Mouse (Mus musculus) megakaryocyte, embryonic 14.5 days (primary cell): ENCODE measurements around the gene Tdpoz2.

Source experiments
- FLI1 ChIP-seq: IDR thresholded peaks from 2 replicates; pipeline ENCODE4 v1.6.1; 2012; ENCODE audit warnings: low read length, inconsistent platforms, mixed read lengths
- GATA1 ChIP-seq: IDR thresholded peaks from 3 replicates; pipeline ENCODE4 v1.6.1; 2012; ENCODE audit warnings: mixed read lengths, low read length, inconsistent platforms, borderline replicate concordance

DNA sequence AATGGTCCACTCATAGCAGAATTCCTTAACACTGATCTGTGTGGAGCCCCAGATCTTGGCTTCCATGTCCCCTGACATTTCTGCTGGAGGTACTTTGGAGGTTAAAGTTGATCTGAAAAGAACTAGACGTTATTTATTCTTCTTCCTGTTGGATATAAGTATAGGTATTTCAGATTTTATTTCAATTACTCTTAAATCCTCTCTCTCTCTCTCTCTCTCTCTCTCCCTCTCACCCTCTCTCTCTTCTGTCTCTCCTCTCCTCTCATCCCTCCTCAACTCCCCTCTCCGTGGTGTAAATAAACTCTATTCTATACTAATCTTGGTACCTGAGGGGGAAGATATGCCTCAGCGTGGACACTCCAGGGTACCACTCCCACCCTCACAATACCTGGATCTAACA is at the start of gene Tdpoz2:
- no peak for TF ChIP-seq GATA1
- TF ChIP-seq FLI1 = no peak
